Mouse (Mus musculus) regulatory T cell (primary cell): Measurements from ENCODE around the gene Dand5.

Source experiments
- in situ Hi-C: fragments of 300-600 bp; cut with MboI, MseI; formaldehyde crosslinking; loops from one replicate; pipeline ENCODE4 v1.15.1; 2025; ENCODE audit warnings: high pct_unique_total_duplicates

Gene Dand5

DNA sequence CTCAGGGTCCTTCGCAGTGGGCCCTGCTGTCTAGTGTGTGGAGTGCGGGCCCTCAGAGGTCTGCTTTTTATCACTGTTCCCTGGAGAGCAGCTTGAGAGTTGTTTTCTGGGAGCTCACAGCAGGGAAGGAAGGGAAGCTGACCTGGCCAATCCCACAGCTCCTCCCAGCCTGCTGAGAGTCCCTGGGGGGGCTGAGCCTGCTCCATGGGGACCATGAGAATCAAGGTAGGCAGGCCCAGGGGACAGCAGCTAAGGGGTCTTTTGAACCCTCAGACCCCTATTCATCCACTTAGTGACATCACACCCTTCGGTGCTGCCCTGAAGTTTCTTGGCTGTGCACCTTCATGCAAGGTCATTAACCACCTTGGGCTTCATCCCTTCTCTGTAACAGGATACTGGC, at the start of gene Dand5:
Gene Dand5, minus strand, starts transcription at position 101 of the 400 bp plus-strand sequence.
- in situ Hi-C loops: no loop called here

DNA sequence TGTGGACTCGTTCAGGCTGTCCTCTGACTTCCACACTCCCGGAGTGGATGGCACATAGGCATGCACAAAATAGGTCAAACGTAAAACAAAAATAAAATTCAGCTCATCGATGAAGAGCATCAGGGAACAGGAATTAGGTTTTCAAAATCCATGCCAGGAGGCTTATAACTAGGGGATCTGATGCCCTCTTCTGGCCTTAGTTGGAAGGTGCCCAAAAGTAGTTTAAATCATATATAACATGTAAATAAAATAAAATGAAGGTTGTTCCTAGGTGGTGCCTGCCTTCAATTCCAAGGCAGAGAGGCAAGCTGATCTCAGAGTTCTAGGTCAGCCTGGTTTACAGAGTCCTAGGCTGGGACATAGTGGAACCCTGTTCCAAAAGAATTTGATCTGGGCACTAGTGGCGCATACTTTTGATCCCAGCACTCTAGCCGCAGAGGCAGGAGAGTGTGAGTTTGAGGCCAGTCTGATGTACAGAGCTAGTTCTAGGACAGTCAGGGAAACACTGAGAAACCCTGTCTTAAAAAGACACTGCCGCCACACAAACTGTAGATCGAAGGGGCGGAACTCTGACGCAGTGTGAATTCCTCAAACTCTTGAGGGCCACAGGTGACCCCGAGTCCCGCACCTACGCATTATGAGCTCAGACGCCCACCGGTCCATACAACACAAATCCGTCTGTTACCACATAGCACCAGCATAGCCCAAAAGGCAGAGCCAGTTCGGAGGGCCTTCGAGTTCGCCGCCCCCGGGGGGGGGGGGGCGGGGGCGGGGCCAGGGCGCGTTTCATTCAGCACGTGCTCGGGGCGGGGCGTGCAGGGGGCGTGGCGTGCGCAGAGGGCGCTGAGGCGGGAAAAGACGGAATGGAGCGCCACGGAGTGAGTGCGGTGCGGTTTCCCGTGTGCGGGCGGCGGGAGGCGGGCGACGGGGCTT, 49.0 kb upstream of the Dand5 start, which contains the start of gene Syce2:
Gene Syce2, plus strand, starts transcription at position 736 of the 933 bp plus-strand sequence.
- in situ Hi-C loops: no loop called here

DNA sequence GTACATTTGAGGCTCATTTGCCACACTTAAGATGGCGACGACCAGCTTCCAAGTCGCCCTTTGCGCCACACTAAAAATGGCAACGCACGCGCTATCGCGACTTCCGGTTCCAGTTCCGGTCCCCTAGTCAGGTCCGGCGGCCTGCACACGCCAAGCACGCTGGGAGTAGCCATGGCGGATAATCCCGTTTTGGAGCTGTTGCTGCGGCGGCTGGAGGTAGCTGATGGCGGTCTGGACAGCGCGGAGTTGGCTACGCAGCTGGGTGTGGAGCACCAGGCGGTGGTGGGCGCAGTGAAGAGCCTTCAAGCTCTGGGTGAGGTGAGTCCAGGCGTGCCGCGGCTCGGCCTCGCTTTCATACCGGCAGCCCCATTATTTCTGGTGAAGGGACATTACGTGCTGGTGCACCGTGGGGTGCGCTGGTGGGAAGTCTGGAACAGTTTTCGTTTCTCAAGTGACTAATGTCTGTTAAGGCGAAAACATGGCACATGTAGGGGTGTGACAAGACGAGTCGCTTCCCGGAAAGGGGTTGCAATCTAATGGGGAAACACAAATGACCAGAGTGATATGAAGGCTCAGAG, 34.3 kb upstream of the Dand5 start, which contains the start of gene Farsa:
Gene Farsa, plus strand, starts transcription at position 126 of the 578 bp plus-strand sequence.
- in situ Hi-C loops: no loop called here

DNA sequence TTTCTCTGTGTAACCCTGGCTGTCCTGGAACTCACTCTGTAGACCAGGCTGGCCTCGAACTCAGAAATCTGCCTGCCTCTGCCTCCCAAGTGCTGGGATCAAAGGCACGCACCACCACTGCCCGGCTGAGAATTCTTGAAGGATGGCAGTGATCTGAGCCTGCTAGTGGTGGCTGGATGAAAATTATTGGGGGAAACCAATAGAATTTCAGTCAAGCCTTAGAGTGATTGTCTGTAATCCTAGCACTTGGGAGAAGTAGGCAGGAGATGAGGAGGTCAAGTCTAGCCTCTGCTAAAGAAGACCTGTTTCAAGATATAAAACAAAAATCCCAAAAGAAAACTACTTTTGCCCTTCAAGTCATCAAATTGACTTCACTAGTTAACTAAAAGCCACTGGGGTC, 33.8 kb upstream of the Dand5 start:
- in situ Hi-C loops: no loop called here

DNA sequence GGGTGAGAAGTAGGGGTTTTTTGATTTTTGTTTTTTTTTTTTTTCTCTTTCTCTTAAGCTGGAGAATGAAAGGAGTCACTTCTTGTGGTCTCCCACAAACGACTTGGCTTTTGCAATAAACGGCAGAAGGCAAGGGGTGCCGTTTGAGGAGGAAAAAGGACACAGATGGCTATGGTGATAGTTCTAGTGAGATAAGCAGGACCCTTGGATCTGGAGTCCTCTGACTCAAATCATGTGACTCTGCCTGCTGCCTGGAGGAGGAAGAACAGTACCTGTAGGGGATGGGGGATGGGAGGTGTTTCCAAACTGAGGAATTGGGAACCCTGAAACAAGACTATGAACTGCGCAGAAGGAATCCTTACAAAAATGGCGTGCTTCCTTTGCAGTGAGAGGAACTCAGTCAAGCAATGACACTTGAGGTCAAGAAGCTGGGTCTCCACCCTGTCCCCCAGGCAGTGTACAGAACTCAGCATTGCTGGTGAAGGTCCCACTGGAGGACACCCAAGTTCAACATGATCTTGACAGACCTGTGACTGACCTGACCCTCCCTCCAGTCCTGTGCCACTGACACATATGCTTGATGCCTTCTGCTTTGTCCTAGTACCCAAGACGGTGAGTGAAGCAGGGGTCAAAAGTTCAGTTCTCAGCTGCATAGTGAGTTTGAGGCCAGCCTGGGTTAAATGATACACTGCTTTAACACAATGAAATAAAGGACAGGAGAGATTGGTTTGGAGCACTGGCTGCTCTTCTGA, 25.2 kb upstream of the Dand5 start:
- in situ Hi-C loops: loop anchor here (5.0 to 25.0 kb wide), 2 partner anchors 54 to 1111 kb away; partner anchors contain the start of genes Adgre5 and Klf1

DNA sequence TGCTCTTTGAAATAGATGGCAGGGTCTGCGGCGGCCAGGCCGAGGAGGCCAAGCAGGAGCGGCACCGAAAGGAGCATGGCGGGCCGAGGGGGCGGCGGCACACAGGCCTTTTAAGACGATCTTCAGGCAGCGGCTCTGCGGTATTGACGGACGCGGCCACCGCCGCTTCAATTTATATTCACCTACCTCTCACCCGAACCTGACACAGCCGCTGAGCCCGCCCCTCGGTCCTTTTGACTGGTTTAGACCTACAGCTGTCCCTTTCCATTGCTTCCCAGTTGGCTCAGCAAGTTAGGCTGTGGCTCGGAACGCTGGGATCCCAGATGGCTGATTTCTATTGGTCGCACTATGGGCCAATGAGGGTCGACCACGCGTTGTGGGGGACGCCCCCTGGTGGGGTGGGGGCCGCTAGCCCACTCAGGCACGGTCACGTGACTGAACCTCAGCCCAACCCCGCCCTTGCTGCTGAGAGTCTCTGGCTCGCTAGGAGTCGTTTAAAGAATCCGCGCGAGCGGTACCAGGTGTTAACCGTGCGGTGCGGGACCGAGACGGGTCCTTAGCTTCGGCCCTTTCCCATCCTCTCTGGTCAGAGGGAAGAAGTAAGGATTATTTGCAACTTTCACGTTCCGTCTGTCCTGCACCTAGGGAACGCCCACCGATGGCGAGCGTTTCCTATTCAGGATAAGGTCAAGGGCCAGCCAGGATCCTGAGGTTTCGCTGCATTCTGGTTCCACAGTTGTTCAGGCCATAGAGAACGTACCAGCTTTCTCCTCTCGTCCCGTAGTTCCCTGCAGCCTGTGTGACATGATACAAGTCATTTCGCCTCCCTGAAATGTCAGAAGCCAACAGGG, 24.3 kb upstream of the Dand5 start, which contains the start of gene Calr:
Gene Calr, minus strand, starts transcription at position 213 of the 851 bp plus-strand sequence.
- in situ Hi-C loops: loop anchor here (5.0 to 25.0 kb wide), 2 partner anchors 55 to 1110 kb away; partner anchors contain the start of genes Adgre5 and Klf1

DNA sequence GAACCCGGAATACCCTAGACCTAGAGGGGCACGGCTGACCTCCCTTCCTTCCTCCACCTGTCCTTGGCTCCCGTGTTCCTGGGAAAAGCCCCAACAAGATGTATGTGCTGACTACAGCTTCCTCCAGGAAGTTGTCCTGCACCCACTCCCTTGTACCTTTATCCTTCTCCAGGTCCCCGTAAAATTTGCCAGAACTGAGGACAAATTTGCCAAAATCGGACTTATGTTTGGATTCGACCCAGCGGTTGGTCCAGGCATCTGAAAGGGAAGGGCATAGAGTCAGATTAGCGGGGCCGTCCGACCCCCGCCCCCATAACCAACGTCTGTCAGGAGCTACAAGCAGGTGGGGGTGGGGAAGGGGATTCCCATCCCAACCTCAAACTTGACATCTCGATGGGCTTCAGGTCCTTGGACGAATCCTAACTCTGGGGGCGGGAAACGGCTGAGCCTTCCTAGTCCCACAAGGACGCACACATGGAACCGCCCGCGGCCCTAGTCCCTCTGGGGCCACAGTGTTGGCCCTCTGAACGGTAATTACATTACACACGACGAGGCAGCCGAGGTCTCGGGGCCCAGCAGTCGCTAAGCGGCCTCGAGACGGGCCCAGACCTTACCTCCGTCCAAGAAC, 23.6 kb upstream of the Dand5 start:
- in situ Hi-C loops: loop anchor here (5.0 to 25.0 kb wide), 2 partner anchors 56 to 1109 kb away; partner anchors contain the start of genes Adgre5 and Klf1

DNA sequence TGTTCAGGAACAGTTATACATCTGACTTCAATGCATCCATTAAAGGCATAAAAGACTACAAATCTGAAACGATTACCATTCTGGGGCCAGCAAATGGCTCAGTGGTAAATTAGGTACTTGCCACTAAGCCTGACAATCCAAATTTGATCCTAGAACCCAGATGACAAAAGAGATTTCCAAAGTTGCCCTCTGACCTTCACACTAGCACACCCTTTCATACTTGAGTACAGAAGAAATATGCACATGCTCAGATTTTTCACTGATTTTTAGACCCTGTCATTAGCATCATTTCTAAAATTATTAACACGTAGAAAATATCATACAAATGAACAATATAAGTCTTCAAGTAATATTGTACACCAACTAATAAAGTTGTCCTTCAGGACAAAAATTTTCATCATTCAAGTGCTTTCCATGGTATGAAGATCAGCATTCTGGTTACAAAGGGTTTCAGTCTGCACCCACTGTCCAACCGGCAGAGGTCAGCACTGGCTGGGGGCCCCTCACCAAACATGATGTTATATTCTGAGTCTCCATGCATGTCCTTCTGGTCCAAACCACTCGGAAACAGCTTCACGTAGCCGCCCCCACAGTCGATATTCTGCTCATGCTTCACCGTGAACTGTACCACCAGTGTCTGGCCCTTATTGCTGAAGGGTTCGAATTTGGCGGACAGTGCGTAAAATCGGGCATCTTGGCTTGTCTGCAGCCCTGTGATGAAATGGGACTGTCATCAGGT, 22.9 kb upstream of the Dand5 start:
- in situ Hi-C loops: loop anchor here (5.0 to 25.0 kb wide), 2 partner anchors 57 to 1108 kb away; partner anchors contain the start of genes Adgre5 and Klf1

DNA sequence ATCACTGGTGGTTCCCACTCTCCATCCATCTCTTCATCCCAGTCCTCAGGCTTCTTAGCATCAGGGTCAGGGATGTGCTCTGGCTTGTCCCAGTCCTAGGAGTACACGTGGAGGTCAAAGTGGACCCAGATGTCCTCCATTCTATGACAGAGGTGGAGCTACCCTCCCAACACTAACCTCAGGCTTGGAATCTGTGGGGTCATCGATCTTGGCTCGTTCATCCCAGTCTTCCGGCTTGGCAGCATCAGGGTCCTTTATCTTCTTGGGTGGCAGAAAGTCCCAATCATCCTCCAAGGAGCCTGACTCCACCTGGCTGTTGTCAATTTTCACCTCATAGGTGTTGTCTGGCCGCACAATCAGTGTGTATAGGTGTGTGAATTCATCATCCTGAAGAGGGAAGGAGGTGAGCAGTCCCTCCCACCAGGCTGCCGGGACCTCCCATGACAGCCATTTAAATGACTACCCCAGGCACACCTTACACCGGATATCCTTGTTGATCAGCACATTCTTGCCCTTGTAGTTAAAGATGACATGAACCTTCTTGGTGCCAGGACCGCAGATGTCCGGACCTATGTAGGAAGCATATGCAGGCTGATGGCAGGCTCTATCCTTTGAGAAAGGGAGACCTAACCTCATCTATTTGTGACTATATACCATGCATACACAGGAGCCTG, 21.9 kb upstream of the Dand5 start:
- in situ Hi-C loops: loop anchor here (5.0 to 25.0 kb wide), 2 partner anchors 58 to 1107 kb away; partner anchors contain the start of genes Adgre5 and Klf1

DNA sequence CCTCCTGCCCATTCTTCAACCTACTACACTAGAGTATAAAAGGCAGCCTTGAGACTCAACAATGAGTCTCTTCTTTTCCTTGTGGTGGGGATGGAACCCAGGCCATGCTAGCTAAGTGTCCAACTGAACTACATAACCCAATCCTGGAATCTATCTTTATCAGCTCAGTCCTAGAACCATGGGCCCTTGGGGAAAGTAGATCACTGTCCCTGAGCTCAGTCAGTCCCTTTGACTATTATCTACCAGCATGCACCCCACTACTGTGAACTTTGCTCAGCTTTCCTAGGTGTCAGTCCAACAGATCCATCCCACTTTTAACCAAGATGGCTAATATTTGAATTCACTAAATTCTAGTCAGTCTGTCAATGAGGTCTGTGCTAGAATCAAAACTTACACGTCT, 18.9 kb upstream of the Dand5 start:
- in situ Hi-C loops: loop anchor here (25.0 kb wide), 1 partner anchor 1104 kb away; the partner anchor contains the start of gene Adgre5

DNA sequence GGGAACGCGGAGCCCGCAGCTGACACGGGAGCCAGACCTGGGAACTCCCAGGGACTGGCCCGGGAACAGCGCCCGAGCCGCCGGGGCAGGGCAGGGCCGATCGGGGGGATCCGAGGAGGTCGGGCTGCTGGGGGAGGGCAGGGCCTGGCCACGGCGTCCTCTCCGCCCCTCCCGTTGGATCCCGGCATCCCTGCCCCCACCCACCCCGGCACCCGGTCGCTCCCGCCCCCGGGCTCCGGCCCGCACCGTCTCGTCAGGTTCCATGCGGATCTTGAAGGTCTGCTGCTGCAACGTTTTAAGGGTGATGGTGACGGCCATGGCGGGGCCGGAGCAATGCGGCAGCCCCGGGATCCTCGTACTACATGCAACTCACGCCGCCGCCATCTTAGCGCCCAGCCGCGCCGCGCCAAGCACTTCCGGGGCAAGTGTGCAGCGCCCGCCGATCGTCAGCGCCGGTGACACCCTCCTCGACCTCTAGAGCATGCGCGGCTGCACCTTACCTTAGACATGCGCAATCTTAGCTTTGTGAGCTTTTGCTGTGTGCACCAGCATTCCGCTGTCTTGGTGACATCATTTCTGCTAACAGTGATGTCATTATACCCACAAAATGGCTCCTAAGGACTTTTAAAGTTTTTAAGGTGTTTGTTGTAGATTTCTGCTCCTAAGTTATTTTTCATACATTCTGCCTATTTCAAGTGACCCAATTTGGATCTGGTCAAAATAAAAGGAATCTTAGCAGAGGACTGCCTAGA, 17.8 kb upstream of the Dand5 start, which contains the start of gene Rad23a:
Gene Rad23a, minus strand, starts transcription at position 418 of the 752 bp plus-strand sequence.
- in situ Hi-C loops: loop anchor here (25.0 kb wide), 1 partner anchor 1103 kb away; the partner anchor contains the start of gene Adgre5

DNA sequence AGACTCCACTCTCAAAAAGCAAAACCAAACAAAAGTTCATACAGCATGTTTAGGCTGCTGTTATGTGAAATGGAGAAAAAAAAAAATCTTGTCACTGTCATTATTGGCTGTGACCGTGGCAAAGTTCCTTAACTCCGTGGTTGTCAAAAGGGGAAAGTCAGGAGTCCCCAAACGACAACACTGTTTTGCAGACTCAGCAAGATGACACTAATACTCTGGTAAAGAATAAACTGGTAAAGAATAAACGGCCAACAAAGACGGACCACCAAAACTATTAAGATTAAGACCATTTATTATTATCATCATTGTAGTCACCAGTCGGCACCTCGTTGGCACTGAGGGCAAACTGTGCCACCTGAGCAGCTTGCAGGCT, 17.2 kb upstream of the Dand5 start:
- in situ Hi-C loops: loop anchor here (25.0 kb wide), 1 partner anchor 1103 kb away; the partner anchor contains the start of gene Adgre5

DNA sequence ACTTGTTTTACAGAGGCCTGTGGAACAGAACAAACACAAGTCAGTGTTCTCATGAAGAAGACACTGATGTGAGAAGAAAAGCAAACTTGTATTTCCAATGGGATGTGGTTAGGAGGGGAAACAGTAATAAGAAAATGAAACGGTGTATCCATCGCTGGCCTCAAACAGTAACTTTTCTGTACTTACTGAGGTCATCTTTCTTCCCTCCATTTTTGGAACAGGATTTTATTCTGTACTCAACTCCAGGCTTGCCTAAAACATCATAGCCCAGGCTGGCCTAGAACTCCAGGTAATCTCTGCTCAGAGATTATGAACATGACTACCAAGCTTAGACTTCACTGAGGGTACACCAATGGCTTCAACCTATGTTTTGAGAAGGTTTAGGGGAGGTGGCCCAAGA, 16.8 kb upstream of the Dand5 start:
- in situ Hi-C loops: loop anchor here (25.0 kb wide), 1 partner anchor 1102 kb away; the partner anchor contains the start of gene Adgre5

DNA sequence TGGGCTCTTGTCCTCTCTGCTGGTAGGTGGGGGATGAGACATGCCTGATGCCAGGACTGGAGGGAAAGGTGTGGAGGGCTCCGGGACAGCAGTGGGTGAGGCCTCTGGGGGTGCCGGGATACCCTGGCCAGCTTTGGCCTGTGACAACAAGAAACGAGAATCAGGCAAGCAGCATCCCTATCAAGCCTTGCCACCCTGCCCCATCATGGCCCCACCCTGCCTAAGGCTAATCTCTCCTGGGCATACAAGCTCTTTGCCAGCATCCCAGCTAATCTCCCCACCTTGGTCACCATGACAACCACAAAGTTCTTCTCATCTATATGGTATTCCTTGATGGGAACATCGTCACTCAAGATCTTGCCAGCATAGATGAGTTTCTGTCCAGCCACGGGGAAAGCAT, 15.9 kb upstream of the Dand5 start:
- in situ Hi-C loops: loop anchor here (25.0 kb wide), 1 partner anchor 1101 kb away; the partner anchor contains the start of gene Adgre5

DNA sequence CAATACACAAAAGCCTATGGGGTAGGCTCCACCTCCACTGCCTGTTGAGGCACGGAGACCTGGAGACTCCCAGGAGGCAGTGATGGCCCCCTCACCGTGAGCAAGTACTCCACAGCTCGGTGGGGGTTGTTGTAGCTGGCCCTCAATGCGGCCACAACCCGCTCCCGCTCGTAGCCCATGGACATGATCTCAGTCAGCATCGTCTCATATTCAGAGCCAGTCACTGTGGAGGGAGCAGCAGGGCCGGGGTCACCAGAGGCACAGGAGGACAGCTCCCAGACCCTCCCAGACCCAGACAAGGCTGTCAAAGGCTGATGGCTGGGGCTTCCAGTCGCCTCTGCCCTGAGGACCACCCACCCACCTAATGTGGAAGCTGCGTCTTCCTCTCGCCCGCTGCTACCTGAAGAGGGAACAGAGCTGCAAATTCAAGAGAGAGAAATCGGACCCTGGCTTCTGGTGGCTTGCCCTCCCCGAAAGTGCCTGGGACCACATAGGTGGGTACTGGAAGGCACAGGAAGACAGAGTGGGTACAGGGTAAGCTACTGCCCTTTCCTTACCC, 15.4 kb upstream of the Dand5 start:
- in situ Hi-C loops: loop anchor here (25.0 kb wide), 1 partner anchor 1101 kb away; the partner anchor contains the start of gene Adgre5

DNA sequence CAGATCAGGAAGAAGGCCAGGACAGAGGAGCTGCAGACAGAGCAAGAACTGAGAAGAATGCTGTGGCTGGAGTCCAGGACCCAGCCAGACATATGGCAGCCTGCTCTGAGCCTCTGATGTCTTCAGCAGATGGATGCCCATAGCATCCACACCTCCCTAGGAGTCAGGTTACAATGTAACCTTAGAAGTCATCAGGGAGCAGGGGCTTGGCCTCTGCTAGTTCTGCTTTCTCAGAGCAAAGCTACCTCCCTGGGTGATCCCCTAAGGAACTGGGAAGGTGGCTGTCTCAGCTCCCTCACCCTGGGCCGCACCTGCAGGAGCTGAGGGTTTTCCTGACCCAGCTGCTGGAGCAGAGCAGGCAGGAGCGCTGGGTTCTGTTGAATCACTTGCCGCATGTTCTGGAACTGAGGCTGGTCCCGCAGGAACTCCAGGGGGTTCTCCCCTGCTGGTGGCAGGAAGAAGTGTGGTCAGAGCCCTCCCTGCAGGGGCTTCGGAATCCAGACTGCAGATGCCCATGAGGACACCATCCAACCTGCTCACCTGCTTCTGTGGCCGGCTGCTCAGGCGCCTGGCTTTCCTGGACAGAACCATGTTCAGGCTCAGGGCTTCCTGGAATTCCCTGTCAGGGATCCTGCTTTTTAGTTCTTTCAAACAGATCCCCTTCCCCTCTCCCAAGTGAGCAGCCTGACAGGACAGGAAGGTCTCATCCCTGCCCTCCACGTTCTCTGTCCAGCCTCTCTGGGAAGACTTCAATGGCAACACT, 14.7 kb upstream of the Dand5 start:
- in situ Hi-C loops: loop anchor here (25.0 kb wide), 1 partner anchor 1100 kb away; the partner anchor contains the start of gene Adgre5
